Mouse (Mus musculus) urinary bladder, postnatal 25 days (tissue): Measurements from ENCODE around the gene Miip.
"Not testable (repeated sequence)": the region's sequence is repeated elsewhere in the genome, so short reads cannot be mapped to it uniquely, and the experiment has no call there.

Experiments used
- DNase-seq: peaks from one replicate; pipeline ENCODE4 v3.0.0; 2022; ENCODE audit warnings: low spot score

Miip gene

DNA sequence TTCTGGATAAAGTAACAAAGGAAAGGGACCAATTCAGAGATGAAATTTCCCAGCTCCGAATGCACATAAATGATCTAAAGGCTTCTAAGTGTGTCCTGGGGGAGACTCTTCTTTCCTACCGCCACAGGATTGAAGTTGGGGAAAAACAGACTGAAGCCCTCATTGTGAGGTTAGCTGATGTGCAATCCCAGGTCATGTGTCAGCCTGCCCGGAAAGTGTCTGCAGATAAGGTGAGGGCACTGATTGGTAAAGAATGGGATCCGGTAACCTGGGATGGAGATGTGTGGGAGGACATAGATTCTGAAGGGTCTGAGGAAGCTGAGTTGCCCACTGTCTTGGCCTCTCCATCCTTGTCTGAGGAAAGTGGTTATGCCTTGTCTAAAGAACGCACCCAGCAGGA lies 622 bp upstream of the Miip start:
- no peak for DNase-seq

DNA sequence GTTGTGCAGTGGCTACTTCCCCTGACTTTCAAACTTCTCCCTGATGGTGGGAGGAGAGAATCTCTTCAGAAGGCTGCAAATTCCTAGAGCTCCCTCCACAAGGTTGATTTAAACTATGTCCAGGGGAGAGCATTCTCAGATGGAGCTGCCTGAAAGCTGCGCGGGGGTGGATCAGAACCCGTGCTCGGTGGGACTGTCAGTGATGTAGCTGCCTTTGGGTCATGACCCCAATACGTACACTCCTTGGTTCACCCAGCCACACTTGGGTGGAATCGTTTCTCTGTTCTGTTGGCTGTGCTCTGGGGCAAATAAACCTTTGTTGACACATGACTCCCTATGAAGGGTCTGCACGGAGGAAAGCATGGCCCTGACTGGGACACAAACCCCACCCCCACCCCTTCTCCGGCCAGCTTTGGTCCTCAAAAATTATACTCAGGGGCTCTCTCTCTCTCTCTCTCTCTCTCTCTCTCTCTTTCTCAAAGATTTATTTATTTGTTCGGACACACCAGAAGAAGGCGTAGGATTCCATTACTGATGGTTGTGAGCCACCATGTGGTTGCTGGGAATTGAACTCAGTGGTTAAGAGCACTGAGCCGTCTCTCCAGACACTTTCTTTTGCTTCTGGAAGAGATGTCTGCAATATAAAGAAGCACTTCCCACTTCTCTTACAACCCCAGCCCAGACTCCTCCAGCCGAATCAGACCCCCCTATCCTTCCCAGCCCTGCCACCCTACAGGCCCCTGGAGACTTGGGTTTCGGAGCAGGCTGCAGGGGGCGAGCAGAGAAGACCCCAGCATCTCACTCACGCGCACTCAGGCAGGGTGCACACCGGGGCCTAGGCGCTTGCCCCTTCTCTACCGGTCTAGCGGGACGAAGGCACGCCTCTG lies 810 bp downstream of the Miip start:
- no peak for DNase-seq

- DNase-seq, result not testable (repeated sequence)
These were observed 1.8 kb downstream of the Miip start for GRCm38 (mm10) chr4:147866793-147867192.

DNA sequence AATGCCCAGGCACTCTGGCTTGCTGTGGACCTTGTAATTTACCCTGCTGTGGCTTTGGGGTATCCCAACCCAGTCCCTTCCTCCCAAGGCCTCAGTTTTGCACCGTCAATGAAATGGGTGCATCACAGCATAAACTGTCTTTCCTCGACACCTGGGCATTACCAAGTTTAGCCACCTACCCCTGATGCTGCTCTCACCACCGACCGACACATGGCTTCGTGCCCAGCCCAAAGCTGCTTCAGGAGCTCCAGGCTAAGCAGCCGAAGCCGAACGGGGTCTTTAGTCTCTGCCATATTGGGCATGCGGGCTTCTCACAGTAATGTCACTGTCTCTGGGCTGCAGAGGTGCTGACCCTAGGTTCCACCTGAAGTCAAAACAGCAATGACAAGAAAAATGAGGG lies 2.6 kb downstream of the Miip start:
- DNase-seq, result no peak

DNA sequence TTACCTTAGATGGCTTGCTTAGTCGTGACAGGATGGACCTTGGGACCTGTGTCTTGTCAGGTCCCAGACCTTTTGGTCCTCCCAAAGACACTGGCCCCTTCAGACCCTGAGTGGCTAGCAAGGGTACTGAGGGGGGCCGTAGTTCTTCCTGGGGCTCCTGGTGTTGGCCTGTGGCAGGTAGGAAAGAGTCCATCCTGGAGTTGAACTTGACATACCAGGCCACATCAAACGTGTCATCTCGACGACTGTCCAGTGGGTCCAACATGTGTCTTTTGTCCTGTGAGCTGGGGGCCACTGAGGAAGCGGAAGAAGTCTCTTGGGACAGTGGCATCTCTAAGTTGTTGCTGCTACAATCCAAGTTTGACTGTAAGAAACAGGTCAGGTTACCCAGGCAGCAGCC lies 3.0 kb downstream of the Miip start:
- no peak for DNase-seq

DNA sequence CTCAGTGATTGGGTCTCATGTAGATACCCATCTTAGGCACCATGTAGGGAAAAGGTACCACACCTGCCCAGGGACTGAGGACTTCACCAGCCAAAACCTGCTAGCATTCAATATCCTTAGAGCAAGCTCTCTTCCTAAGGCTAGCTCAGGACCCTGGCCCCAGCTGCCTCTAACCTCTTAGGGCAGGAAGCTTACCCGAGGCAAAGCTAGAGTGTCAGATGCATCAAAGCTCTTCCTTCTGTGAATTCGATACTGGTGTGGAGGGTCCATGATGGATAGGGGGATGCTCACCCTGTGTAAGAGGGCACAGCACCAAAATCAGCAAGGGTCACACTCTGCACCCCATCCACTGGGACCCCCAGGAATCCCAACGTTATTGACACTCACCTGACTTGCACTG lies 6.6 kb downstream of the Miip start:
- DNase-seq, result no peak

- DNase-seq, result no peak
These were observed 17.8 kb downstream of the Miip start for GRCm38 (mm10) chr4:147850776-147851175.

DNA sequence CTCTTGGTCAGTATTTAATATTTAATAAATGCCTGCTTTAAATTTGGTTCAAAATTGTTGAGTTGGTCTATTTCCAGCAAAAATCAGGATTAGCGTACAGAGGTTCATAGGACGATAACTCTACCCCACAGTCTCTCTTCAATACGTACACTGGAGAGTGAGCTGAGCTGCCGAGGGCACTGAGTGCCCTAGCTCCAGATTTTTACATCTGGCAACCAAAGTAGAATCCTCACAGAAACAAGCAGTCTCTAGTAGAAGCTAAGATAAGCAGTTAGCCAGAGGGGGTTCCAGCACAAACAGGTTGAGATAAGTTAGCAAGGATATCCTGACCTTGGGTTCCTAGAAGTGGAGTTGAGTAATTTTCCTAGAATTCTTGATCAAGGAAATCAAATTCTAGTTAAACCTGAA lies 20.0 kb downstream of the Miip start:
- DNase-seq, result no peak

- DNase-seq, result peak; percentile 44
These were observed 20.7 kb downstream of the Miip start, which contains the start of gene Zfp933 for GRCm38 (mm10) chr4:147847614-147848583. Gene Zfp933, minus strand, starts transcription at chr4:147848366.

DNA sequence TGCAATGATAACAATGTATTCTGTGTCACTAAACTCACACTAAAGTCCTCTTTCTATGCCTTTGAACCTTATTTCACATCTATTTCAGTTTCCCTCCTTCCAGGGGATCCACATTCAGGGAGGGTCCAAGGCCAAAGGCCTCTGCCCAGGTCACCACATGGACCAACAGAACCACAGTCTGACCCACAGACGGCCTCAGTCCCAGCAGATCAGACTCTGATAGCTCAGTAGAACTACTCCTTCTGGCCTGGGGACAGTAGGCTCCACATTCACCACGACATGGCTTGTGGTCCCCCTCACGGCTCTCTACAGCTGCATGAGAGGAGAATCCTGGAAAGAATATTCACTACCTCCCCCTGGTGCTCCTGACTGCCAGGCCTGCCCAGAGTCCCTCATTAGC lies 25.7 kb downstream of the Miip start:
- no peak for DNase-seq

GRCm38 (mm10) chr4:147839282-147839681 lies 29.3 kb downstream of the Miip start:
- DNase-seq, result peak; percentile 13

DNA sequence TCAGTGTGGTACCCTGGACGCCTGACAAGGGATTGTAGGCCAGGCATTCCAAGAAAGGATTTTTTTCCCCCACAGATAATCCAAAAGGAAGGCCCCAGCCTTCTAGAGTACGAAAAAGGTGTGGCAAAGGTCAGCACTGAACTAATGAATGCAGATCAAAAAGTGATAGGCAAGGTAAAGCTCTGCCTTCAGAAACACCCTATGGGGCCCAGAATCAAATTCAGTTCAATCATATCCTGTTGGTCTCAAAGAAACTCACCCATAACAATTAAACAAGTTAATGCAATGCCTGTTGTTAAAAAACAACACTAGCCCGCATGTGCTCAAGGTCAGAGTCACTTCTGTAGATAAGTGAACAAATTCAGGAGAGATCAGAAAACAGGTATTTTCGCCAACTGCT lies 44.2 kb downstream of the Miip start:
- DNase-seq, result no peak

DNA sequence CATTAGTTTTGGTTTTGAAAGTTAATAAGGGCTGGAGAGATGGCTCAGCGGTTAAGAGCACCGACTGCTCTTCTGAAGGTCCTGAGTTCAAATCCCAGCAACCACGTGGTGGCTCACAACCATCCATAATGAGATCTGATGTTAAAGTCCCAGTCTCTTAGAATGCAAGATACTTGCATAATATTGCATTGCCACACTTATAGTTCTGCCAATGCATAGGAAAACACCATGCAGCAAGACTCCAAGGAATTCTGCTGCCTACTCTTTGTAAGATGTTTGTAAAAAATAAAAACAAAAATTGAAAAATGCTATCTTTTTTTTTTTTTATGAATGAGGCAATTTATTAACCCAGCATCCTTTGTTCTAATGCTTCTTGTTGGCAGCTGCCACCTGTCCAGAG lies 47.2 kb downstream of the Miip start:
- not testable (repeated sequence) for DNase-seq

GRCm38 (mm10) chr4:147819659-147820058 lies 49.0 kb downstream of the Miip start:
- DNase-seq, result not testable (repeated sequence)

GRCm38 (mm10) chr4:147814592-147815167 lies 53.9 kb downstream of the Miip start:
- DNase-seq, result no peak

GRCm38 (mm10) chr4:147813249-147813765 lies 55.3 kb downstream of the Miip start:
- DNase-seq, result no peak
